Mouse (Mus musculus): ENCODE data around the gene Tmsb15b1. TPM values are rescaled to one million over a fixed set of nuclear protein-coding genes. Genes with fewer than 3 reads are reported as not detected.
"Not testable (repeated sequence)": the region's sequence is repeated elsewhere in the genome, so short reads cannot be mapped to it uniquely, and the experiment has no call there.

Tmsb15b1 gene
- total RNA-seq, 2 experiments from 2014 or later: 2.8 to 7.7 TPM

- peak in 1 of 2 experiments; percentile 7 for DNase-seq (ENCODE audit: extremely low spot score in 1 of 2, low spot score in 2 of 2)
- Histone ChIP-seq H3K4me3 (no peak overlapping the region), H3K27ac (no peak overlapping the region)
- peak; percentile 44 for TF ChIP-seq CTCF (IDR thresholded peaks at IDR 0.05)
- intact Hi-C loops (cut with DNase I): loop anchor here (2.0 kb wide), 2 partner anchors 19 to 57 kb away; no protein-coding TSS in a partner anchor
These were observed 17.0 kb downstream of the Tmsb15b1 start for GRCm38 (mm10) chrX:136959688-136960087.

- DNase-seq (ENCODE audit: extremely low spot score in 1 of 2, low spot score in 2 of 2); H3K27ac ChIP-seq: not testable (repeated sequence)
- intact Hi-C loops (cut with DNase I): loop anchor here (2.0 kb wide), 2 partner anchors 21 to 59 kb away; no protein-coding TSS in a partner anchor
- peak overlapping the region; percentile 24; the same call in 1 of the 2 replicates for H3K4me3 ChIP-seq
These were observed 18.4 kb downstream of the Tmsb15b1 start for GRCm38 (mm10) chrX:136958300-136958699.

- intact Hi-C loops (cut with DNase I): loop anchor here (2.0 kb wide), 2 partner anchors 21 to 59 kb away; no protein-coding TSS in a partner anchor
These were observed 18.9 kb downstream of the Tmsb15b1 start for GRCm38 (mm10) chrX:136957583-136958279.

GRCm38 (mm10) chrX:136937985-136938384 is 38.7 kb downstream of the Tmsb15b1 start:
- no peak for TF ChIP-seq CTCF (IDR thresholded peaks at IDR 0.05)
- DNase-seq (ENCODE audit: extremely low spot score in 1 of 2, low spot score in 2 of 2): no peak
- no peak overlapping the region for H3K4me3 ChIP-seq
- intact Hi-C loops (cut with DNase I): no loop called here
- H3K27ac ChIP-seq: no peak overlapping the region

More at GRCm38 (mm10) chrX:136957583-136958279, 18.9 kb downstream of the Tmsb15b1 start:
- H3K4me3 ChIP-seq: peak overlapping the region; percentile 49
- not testable (repeated sequence) for H3K27ac ChIP-seq
- DNase-seq (ENCODE audit: extremely low spot score in 1 of 2, low spot score in 2 of 2): peak; percentile 68 to 77

GRCm38 (mm10) chrX:136927031-136927430 is 49.6 kb downstream of the Tmsb15b1 start, which contains the start of gene H2bfm:
Gene H2bfm, plus strand, starts transcription at chrX:136927325.
- H3K27ac ChIP-seq: no peak within 1 kb of the TSS
- no peak within 1 kb of the TSS for H3K4me3 ChIP-seq
- DNase-seq (ENCODE audit: extremely low spot score in 1 of 2, low spot score in 2 of 2): no peak
- intact Hi-C loops (cut with DNase I): no loop called here
- no peak for TF ChIP-seq CTCF (IDR thresholded peaks at IDR 0.05)

- TF ChIP-seq CTCF (IDR thresholded peaks at IDR 0.05): no peak
- H3K4me3 ChIP-seq: no peak overlapping the region
- no peak overlapping the region for H3K27ac ChIP-seq
- no peak for DNase-seq (ENCODE audit: extremely low spot score in 1 of 2, low spot score in 2 of 2)
- intact Hi-C loops (cut with DNase I): no loop called here
These were observed 50.8 kb downstream of the Tmsb15b1 start for GRCm38 (mm10) chrX:136925863-136926262.

Other genes starting within 250 kb of the Tmsb15b1 start
- 100 to 1,000 TPM; 325 to 327 TPM for gene Morf4l2, start 233.2 kb downstream of the Tmsb15b1 start, total RNA-seq (2021)
- gene Glra4, start 196.7 kb downstream of the Tmsb15b1 start, total RNA-seq (2021): under 1 TPM in 1 of 2 experiments, not detected in 1; 0.89 TPM
- gene Plp1, start 154.2 kb downstream of the Tmsb15b1 start, total RNA-seq (2021): 100 to 1,000 TPM; 435 to 470 TPM
- gene Rab9b, start 108.1 kb downstream of the Tmsb15b1 start, total RNA-seq (2021): 10 to 100 TPM; 13.8 to 16.0 TPM
- not detected for gene H2bfm, start 49.5 kb downstream of the Tmsb15b1 start, total RNA-seq (2021)
- gene Tmsb15b2, start 1.4 kb downstream of the Tmsb15b1 start, total RNA-seq (2021): 10 to 100 TPM in 1 of 2 experiments, 1 to 10 TPM in 1; 7.5 to 19.7 TPM
- 1 to 10 TPM; 3.6 to 3.8 TPM for gene Tmsb15l, start within 50 bp of the Tmsb15b1 start, total RNA-seq (2021)
- 100 to 1,000 TPM; 258 to 272 TPM for gene Zcchc18, start 16.3 kb upstream of the Tmsb15b1 start, total RNA-seq (2021)
- 10 to 100 TPM; 26.5 to 34.7 TPM for gene Slc25a53, start 61.4 kb upstream of the Tmsb15b1 start, total RNA-seq (2021)
- gene Fam199x, start 72.7 kb upstream of the Tmsb15b1 start, total RNA-seq (2021): 10 to 100 TPM in 1 of 2 experiments, 1 to 10 TPM in 1; 8.8 to 10.6 TPM
- gene Esx1, start 145.2 kb upstream of the Tmsb15b1 start, total RNA-seq (2021): not detected